Mouse (Mus musculus): Measurements from ENCODE around the gene Slc35b4. TPM values are rescaled to one million over a fixed set of nuclear protein-coding genes. Genes with fewer than 3 reads are reported as not detected.

The Slc35b4 gene
- total and polyA plus RNA-seq, 3 experiments = 1.1 to 20.0 (median 16.7) TPM

- no peaks in the 10 kb centered on the region for H3K9me3 ChIP-seq (replicated peaks)
- H3K4me3 ChIP-seq (ENCODE audit: low read depth, low read length) = no peak overlapping the region
- H3K36me3 ChIP-seq (replicated peaks) = peaks cover 35% of the 10 kb centered on the region
- H3K27me3 ChIP-seq (ENCODE audit: insufficient read depth, low read length) = no peaks in the 10 kb centered on the region; the same call in 1 of the 2 replicates
- DNase-seq (ENCODE audit: low spot score) (no peak), ATAC-seq (ENCODE audit: extremely low read depth, insufficient number of reproducible peaks, low FRiP score, poor library complexity, severe bottlenecking) (no peak)
- TF ChIP-seq GATA2 (IDR thresholded peaks at IDR 0.05; ENCODE audit: borderline replicate concordance, low read depth, low read length) = no peak
- no peak for TF ChIP-seq GATA1 (IDR thresholded peaks at IDR 0.05; ENCODE audit: borderline replicate concordance, low read length)
- no peak for TF ChIP-seq CTCF (IDR thresholded peaks at IDR 0.05; ENCODE audit: low read depth, low read length)
- no peak for TF ChIP-seq POLR2AphosphoS5 (IDR thresholded peaks at IDR 0.05; ENCODE audit: insufficient replicate concordance, low read depth, low read length)
- no peak for TF ChIP-seq TAL1 (conservative IDR thresholded peaks at IDR 0.05; ENCODE audit: low read depth, low read length)
- peaks cover 46% of the 10 kb centered on the region for H3K4me1 ChIP-seq (ENCODE audit: insufficient read depth, low read depth, low read length)
Measured at GRCm38 (mm10) chr6:34155137-34155804, 21.6 kb downstream of the Slc35b4 start.

GRCm38 (mm10) chr6:34154202-34154601 lies 22.7 kb downstream of the Slc35b4 start:
- no peak for DNase-seq (ENCODE audit: low spot score)
- Histone ChIP-seq H3K27me3 (ENCODE audit: insufficient read depth, low read length) (no peaks in the 10 kb centered on the region; the same call in 1 of the 2 replicates), H3K9me3 (replicated peaks) (no peaks in the 10 kb centered on the region), H3K36me3 (replicated peaks) (peaks cover 24% of the 10 kb centered on the region), H3K4me3 (ENCODE audit: low read depth, low read length) (no peak overlapping the region), H3K4me1 (ENCODE audit: insufficient read depth, low read depth, low read length) (peaks cover 46% of the 10 kb centered on the region)
- ATAC-seq (ENCODE audit: extremely low read depth, insufficient number of reproducible peaks, low FRiP score, poor library complexity, severe bottlenecking) = no peak
- TF ChIP-seq GATA2 (IDR thresholded peaks at IDR 0.05; ENCODE audit: borderline replicate concordance, low read depth, low read length) = no peak

DNA sequence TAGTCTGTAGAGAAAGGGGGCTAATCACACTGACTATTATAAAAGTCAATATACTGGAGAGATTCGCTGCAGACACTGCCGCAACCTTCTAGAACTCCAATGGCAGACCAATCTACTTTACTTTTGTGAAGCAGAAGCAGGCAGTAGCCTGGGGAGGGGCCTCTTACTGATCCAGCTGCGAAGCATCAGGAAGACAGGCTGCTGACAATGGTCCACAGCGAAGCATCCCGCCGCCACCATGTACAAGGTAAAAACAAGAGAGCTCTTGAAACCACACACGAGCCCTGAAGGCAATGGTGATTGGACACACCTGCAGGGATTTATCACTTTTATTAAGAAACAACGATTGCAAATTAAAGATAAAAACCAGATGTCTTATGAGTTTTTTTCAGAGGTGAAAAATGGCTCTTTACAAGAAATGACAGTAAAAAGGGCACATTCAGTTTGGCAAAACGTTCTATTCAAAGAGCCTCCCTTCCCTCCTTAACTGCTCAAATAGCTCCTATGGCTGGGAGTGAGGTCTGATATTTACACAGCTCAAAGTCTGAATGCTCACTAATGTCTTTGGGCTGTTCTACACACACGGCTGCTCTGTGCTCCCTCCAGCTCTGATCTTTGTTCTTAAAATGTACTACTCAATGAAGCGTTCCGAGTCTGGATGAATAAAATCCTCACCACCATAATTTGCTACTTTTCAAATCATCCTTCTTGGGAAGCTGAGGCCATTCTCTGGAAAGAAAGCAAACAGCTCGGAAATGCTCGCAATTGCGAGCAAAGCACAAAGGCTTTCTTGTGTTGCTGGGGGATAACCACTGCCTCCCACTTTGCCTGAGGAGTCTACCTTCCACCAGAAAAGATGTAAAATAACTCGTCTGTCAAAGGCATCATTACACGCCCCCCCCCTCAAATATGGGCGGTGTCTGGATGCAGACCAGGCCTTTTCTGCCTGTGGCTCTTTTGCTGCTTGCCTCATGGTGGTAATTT lies 23.6 kb downstream of the Slc35b4 start:
- TF ChIP-seq GATA2 (IDR thresholded peaks at IDR 0.05; ENCODE audit: borderline replicate concordance, low read depth, low read length) (no peak), TAL1 (conservative IDR thresholded peaks at IDR 0.05; ENCODE audit: low read depth, low read length) (no peak), POLR2AphosphoS5 (IDR thresholded peaks at IDR 0.05; ENCODE audit: insufficient replicate concordance, low read depth, low read length) (no peak), CTCF (IDR thresholded peaks at IDR 0.05; ENCODE audit: low read depth, low read length) (no peak), GATA1 (IDR thresholded peaks at IDR 0.05; ENCODE audit: borderline replicate concordance, low read length) (no peak)
- no peak overlapping the region for H3K4me3 ChIP-seq (ENCODE audit: low read depth, low read length)
- no peaks in the 10 kb centered on the region for H3K9me3 ChIP-seq (replicated peaks)
- ATAC-seq (ENCODE audit: extremely low read depth, insufficient number of reproducible peaks, low FRiP score, poor library complexity, severe bottlenecking) = no peak
- H3K36me3 ChIP-seq (replicated peaks) = peaks cover 16% of the 10 kb centered on the region
- DNase-seq (ENCODE audit: low spot score) = no peak
- H3K27me3 ChIP-seq (ENCODE audit: insufficient read depth, low read length) = no peaks in the 10 kb centered on the region; the same call in 1 of the 2 replicates
- H3K4me1 ChIP-seq (ENCODE audit: insufficient read depth, low read depth, low read length) = peaks cover 45% of the 10 kb centered on the region

DNA sequence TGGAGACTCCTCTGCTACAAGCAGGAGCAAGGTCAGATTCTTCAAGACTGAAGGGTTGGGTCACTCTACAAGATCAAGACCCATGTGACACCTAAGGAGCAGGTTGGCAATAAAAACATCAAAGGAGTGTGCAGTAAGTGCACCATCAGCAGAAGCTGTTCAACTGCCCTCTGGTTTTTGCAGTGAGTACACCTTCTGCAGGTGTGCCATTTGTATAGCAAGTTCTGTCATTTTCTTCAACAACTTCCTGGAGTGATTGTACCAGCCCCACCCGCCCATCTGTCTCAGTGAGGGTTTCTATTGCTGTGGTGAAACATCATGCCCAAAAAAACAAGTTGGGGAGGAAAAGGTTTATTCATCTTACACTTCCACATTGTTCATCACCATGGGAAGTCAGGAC lies 27.1 kb downstream of the Slc35b4 start:
- H3K27me3 ChIP-seq (ENCODE audit: insufficient read depth, low read length) = peaks cover 2% of the 10 kb centered on the region; the same call in 1 of the 2 replicates
- H3K9me3 ChIP-seq (replicated peaks) = peaks cover 4% of the 10 kb centered on the region
- H3K4me3 ChIP-seq (ENCODE audit: low read depth, low read length) = no peak overlapping the region
- TF ChIP-seq CTCF (IDR thresholded peaks at IDR 0.05; ENCODE audit: low read depth, low read length) = no peak
- TF ChIP-seq GATA2 (IDR thresholded peaks at IDR 0.05; ENCODE audit: borderline replicate concordance, low read depth, low read length) = no peak
- no peak for TF ChIP-seq TAL1 (conservative IDR thresholded peaks at IDR 0.05; ENCODE audit: low read depth, low read length)
- no peak for TF ChIP-seq GATA1 (IDR thresholded peaks at IDR 0.05; ENCODE audit: borderline replicate concordance, low read length)
- TF ChIP-seq POLR2AphosphoS5 (IDR thresholded peaks at IDR 0.05; ENCODE audit: insufficient replicate concordance, low read depth, low read length) = no peak
- no peaks in the 10 kb centered on the region for H3K36me3 ChIP-seq (replicated peaks)
- H3K4me1 ChIP-seq (ENCODE audit: insufficient read depth, low read depth, low read length) = peaks cover 9% of the 10 kb centered on the region
- ATAC-seq (ENCODE audit: extremely low read depth, insufficient number of reproducible peaks, low FRiP score, poor library complexity, severe bottlenecking) = no peak
- no peak for DNase-seq (ENCODE audit: low spot score)

DNA sequence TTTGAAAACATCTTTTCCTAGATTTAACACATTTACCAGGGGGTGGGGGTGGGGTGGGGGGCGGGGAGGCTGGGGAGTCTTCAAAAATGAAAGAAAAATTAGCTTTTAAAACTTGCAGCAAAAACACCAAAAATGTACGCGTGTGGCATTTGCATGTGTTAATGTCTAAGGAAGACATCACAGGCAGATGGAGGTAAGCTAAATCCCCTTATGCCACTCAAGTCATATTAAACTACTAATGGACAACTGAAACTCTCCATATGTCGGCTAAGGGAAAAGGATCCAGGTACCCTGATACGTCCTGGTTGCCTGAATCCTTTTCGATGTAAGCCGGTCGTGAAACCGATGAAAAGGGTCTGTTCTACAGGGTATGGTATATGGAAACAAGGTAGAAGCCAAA lies 27.8 kb downstream of the Slc35b4 start:
- peaks cover 6% of the 10 kb centered on the region; the same call in 1 of the 2 replicates for H3K4me1 ChIP-seq (ENCODE audit: insufficient read depth, low read depth, low read length)
- no peaks in the 10 kb centered on the region for H3K36me3 ChIP-seq (replicated peaks)
- H3K9me3 ChIP-seq (replicated peaks) = peaks cover 4% of the 10 kb centered on the region
- no peak for TF ChIP-seq TAL1 (conservative IDR thresholded peaks at IDR 0.05; ENCODE audit: low read depth, low read length)
- no peak for TF ChIP-seq GATA2 (IDR thresholded peaks at IDR 0.05; ENCODE audit: borderline replicate concordance, low read depth, low read length)
- no peak for TF ChIP-seq CTCF (IDR thresholded peaks at IDR 0.05; ENCODE audit: low read depth, low read length)
- TF ChIP-seq GATA1 (IDR thresholded peaks at IDR 0.05; ENCODE audit: borderline replicate concordance, low read length) = no peak
- no peak for TF ChIP-seq POLR2AphosphoS5 (IDR thresholded peaks at IDR 0.05; ENCODE audit: insufficient replicate concordance, low read depth, low read length)
- H3K27me3 ChIP-seq (ENCODE audit: insufficient read depth, low read length) = peaks cover 4% of the 10 kb centered on the region; the same call in 1 of the 2 replicates
- DNase-seq (ENCODE audit: low spot score) (no peak), ATAC-seq (ENCODE audit: extremely low read depth, insufficient number of reproducible peaks, low FRiP score, poor library complexity, severe bottlenecking) (no peak)
- no peak overlapping the region for H3K4me3 ChIP-seq (ENCODE audit: low read depth, low read length)

DNA sequence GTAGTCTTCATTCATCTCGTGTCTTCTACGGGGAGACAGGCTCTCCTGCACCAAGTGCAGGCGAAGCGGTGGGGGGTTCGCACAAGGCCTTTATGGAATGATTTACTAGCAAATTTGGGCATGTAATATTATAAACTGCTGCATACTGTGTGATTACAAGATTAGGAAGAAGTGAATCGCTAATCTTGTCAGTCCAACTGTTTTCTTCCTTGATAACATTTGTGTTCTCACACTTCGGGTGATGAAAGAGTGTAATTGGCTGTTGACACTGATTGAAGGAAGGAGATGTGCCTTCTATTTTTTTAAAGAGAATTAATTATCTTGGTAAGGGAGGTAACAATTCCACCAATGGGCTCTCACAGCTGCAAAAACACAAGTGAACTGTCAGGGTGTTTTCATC lies 28.3 kb downstream of the Slc35b4 start:
- no peak overlapping the region for H3K4me3 ChIP-seq (ENCODE audit: low read depth, low read length)
- H3K27me3 ChIP-seq (ENCODE audit: insufficient read depth, low read length) = peaks cover 5% of the 10 kb centered on the region; the same call in 1 of the 2 replicates
- ATAC-seq (ENCODE audit: extremely low read depth, insufficient number of reproducible peaks, low FRiP score, poor library complexity, severe bottlenecking) (no peak), DNase-seq (ENCODE audit: low spot score) (no peak)
- no peaks in the 10 kb centered on the region for H3K36me3 ChIP-seq (replicated peaks)
- H3K4me1 ChIP-seq (ENCODE audit: insufficient read depth, low read depth, low read length) = peaks cover 3% of the 10 kb centered on the region; the same call in 1 of the 2 replicates
- TF ChIP-seq GATA2 (IDR thresholded peaks at IDR 0.05; ENCODE audit: borderline replicate concordance, low read depth, low read length) (no peak), POLR2AphosphoS5 (IDR thresholded peaks at IDR 0.05; ENCODE audit: insufficient replicate concordance, low read depth, low read length) (no peak), CTCF (IDR thresholded peaks at IDR 0.05; ENCODE audit: low read depth, low read length) (no peak), TAL1 (conservative IDR thresholded peaks at IDR 0.05; ENCODE audit: low read depth, low read length) (no peak), GATA1 (IDR thresholded peaks at IDR 0.05; ENCODE audit: borderline replicate concordance, low read length) (no peak)
- peaks cover 4% of the 10 kb centered on the region for H3K9me3 ChIP-seq (replicated peaks)

Measured in G1E (cell line).